Mouse (Mus musculus): Measurements from ENCODE around the gene Tmigd3. TPM values are rescaled to one million over a fixed set of nuclear protein-coding genes. Genes with fewer than 3 reads are reported as not detected.
"Not testable (repeated sequence)": the region's sequence is repeated elsewhere in the genome, so short reads cannot be mapped to it uniquely, and the experiment has no call there.

Gene Tmigd3
- polyA plus RNA-seq, 1 experiment from 2014 or later: not detected

GRCm38 (mm10) chr3:105910519-105911190 is 40.0 kb downstream of the Tmigd3 start:
- H3K9ac ChIP-seq (replicated peaks): no peak overlapping the region
- ATAC-seq (ENCODE audit: low FRiP score, low read depth): no peak
- H3K27ac ChIP-seq (replicated peaks): no peak overlapping the region
- WGBS: 84% methylated on average over 11 of the region's 11 CpGs
- H3K9me3 ChIP-seq: no peaks in the 10 kb centered on the region
- H3K4me3 ChIP-seq: no peak overlapping the region
- no peak overlapping the region for H3K4me2 ChIP-seq (replicated peaks)
- no peaks in the 10 kb centered on the region for H3K36me3 ChIP-seq
- H3K27me3 ChIP-seq: no peaks in the 10 kb centered on the region
- H3K4me1 ChIP-seq: no peaks in the 10 kb centered on the region

DNA sequence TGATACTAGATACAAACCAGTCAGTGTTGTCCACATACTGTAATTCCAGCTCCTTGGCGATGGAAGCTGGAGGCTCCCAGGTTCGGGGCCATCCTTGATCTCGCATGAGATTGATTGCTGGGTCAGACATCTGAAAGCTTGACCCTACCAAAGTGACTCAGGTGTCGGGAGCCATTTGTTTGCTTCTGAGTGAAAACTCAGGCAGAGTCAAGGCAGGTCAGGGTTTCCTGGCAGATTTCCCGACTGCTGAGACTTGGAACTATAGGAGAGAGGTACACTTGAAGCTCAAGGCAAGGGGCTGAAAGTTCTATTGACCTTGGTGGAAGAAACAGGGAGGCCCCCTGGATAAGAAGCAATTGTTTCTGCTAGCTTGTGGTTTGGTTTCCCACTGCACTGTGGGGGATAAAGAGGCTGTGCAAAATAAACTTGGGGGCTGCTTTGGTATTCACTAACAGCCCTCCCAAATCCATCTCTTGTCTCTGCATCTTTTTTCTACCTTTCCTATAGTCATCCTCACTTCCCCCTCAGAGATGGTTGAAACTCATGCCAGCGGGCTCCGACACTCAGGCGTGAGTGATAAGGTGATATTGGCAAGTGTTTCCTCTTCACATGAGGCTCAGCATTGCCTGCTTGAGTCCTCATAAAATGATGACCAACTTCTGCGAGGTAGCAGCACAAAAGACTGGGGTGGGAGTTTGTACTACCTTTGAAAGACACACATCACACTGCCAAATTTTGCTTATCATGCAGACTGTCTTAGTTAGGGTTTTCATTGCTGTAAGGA is 41.6 kb downstream of the Tmigd3 start:
- Histone ChIP-seq H3K36me3 (no peaks in the 10 kb centered on the region), H3K4me3 (no peak overlapping the region), H3K9ac (replicated peaks) (no peak overlapping the region), H3K27me3 (no peaks in the 10 kb centered on the region), H3K27ac (replicated peaks) (no peak overlapping the region), H3K9me3 (no peaks in the 10 kb centered on the region), H3K4me1 (no peaks in the 10 kb centered on the region), H3K4me2 (replicated peaks) (no peak overlapping the region)
- 86% methylated on average over 9 of the region's 9 CpGs for WGBS
- ATAC-seq (ENCODE audit: low FRiP score, low read depth): no peak

DNA sequence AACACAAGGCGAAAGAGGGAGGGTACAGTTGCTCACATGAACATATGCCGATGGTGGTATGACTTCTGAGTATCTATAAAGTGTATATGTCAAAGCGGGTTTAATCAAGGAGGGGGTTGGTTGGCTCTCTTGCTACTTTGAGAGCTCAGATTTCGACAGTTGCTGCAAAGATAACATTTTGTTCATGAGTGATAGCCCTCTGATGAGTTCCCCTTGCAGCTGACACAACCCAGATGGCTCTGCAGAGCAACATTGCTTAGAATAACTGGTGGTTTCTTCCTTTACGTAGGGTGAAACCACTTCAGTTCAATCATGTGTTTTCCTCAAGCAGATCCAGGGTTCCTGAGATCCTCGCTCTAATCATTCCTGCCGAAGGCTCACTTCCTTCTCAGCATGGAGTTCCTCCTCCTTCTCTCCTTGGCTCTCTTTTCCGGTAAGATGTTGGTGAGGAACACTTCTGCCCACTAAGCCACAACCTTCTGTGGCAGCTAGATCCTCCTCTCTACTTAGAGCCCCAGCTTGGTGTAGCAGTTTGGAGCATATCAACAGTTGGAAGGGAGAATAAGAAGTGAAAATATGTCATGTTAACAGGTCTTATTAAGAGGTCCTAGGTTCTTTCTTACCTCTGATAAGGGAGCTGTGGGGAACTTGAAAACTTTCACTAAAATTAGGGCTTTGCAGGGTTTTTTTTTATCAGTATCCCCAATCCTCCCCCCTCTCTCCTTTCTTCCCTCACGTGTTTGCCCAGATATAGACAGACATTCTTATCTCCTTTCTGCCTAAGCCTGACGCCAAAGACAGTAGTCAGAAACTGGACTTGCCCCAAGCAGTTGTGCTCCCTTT is 43.4 kb downstream of the Tmigd3 start:
- no peak overlapping the region for H3K4me3 ChIP-seq
- H3K27ac ChIP-seq (replicated peaks): no peak overlapping the region
- 76% methylated on average over 10 of the region's 10 CpGs for WGBS
- no peak overlapping the region for H3K9ac ChIP-seq (replicated peaks)
- no peak overlapping the region for H3K4me2 ChIP-seq (replicated peaks)
- no peaks in the 10 kb centered on the region for H3K27me3 ChIP-seq
- H3K4me1 ChIP-seq: no peaks in the 10 kb centered on the region
- no peak for ATAC-seq (ENCODE audit: low FRiP score, low read depth)
- H3K9me3 ChIP-seq: no peaks in the 10 kb centered on the region
- H3K36me3 ChIP-seq: no peaks in the 10 kb centered on the region

- Histone ChIP-seq H3K27me3 (no peaks in the 10 kb centered on the region), H3K4me2 (replicated peaks) (no peak overlapping the region), H3K9me3 (no peaks in the 10 kb centered on the region), H3K9ac (replicated peaks) (no peak overlapping the region), H3K36me3 (no peaks in the 10 kb centered on the region), H3K4me3 (no peak overlapping the region), H3K27ac (replicated peaks) (no peak overlapping the region), H3K4me1 (no peaks in the 10 kb centered on the region)
- no peak for ATAC-seq (ENCODE audit: low FRiP score, low read depth)
- whole genome bisulfite sequencing: 46% methylated on average over 1 of the region's 1 CpGs
Measured at GRCm38 (mm10) chr3:105915281-105915680, 44.6 kb downstream of the Tmigd3 start.

GRCm38 (mm10) chr3:105916455-105916854 is 45.8 kb downstream of the Tmigd3 start:
- not testable (repeated sequence) for H3K36me3 ChIP-seq; H3K9ac ChIP-seq (replicated peaks); H3K9me3 ChIP-seq; H3K4me3 ChIP-seq; H3K4me2 ChIP-seq (replicated peaks); H3K27me3 ChIP-seq; H3K27ac ChIP-seq (replicated peaks); H3K4me1 ChIP-seq; ATAC-seq (ENCODE audit: low FRiP score, low read depth)

DNA sequence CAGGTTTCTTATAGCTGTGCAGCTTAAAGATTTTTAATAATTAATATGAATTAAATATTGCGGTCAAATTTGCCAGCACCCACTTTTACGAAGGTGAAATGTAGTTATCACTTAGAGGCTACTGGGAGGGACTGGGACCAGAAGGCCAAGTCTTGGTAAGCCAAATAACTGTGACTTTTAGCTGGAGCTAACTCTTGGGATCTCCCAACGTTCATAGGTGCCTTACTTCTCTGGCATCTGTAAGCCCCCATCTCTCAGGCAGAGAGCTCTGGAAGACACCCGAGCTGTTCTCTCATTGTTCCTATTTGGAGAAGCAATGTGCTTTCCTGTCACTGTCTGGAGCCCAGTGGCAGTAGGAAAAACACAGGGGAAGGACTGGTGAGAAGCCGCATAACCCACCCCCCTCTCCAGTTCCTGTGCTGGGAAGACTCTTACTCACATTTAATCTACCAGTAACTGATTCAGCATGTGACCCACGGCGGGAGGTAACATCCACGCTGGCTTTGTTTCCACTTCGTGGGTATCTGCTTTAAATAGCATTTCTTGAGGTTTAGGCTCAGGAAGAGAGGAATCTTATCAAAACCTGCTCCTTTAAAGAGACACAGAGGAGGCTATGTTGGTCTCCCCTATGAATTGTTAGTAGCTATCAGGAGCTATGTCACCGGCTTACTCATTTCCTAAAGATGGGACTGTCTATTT is 47.1 kb downstream of the Tmigd3 start:
- Histone ChIP-seq H3K4me2 (replicated peaks) (no peak overlapping the region), H3K9ac (replicated peaks) (no peak overlapping the region), H3K36me3 (no peaks in the 10 kb centered on the region), H3K4me3 (no peak overlapping the region), H3K4me1 (no peaks in the 10 kb centered on the region), H3K27ac (replicated peaks) (no peak overlapping the region), H3K9me3 (no peaks in the 10 kb centered on the region), H3K27me3 (no peaks in the 10 kb centered on the region)
- ATAC-seq (ENCODE audit: low FRiP score, low read depth): no peak
- 60% methylated on average over 10 of the region's 10 CpGs for WGBS

DNA sequence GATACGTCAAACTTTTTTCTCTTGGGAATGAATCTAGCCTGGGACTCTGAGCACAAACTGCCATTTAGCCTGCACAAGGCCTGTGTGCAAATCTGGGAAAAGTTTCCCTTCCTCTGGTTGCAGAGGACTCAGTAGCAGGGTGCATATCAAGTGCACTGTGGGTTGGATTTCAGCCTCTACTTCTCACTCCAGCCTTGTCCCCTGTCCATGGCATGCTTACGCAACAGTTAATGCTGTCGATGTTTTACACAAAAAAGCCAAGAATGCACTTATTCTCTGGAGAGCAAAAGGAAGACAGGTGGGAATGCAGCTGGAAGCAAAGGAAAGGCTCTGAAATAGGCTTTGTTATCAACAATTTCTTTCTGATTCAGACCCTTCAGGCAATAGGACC is 47.6 kb downstream of the Tmigd3 start:
- H3K27me3 ChIP-seq: no peaks in the 10 kb centered on the region
- no peak for ATAC-seq (ENCODE audit: low FRiP score, low read depth)
- no peaks in the 10 kb centered on the region for H3K4me1 ChIP-seq
- no peak overlapping the region for H3K9ac ChIP-seq (replicated peaks)
- H3K4me3 ChIP-seq: no peak overlapping the region
- no peaks in the 10 kb centered on the region for H3K9me3 ChIP-seq
- H3K4me2 ChIP-seq (replicated peaks): no peak overlapping the region
- WGBS: 76% methylated on average over 3 of the region's 3 CpGs
- H3K27ac ChIP-seq (replicated peaks): no peak overlapping the region
- H3K36me3 ChIP-seq: no peaks in the 10 kb centered on the region

DNA sequence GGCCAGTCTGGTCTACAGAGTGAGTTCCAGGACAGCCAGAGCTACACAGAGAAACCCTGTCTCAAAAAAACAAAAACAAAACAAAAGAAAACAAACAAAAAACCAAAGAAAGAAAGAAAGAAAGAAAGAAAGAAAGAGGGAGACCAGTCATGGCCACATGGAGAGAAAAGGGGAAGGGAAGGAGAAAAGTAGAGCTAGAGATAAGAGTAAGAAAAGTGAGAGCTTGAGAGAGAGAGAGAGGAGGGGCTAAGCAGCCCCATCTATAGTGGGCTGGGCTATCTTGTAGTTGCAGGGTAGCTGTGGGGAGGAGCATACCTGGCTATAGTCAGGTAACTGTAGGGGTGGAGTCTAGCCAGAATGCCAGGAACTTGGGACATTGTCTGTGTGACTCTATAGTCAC is 50.0 kb downstream of the Tmigd3 start:
- not testable (repeated sequence) for H3K27ac ChIP-seq (replicated peaks); H3K27me3 ChIP-seq; H3K4me3 ChIP-seq; H3K9ac ChIP-seq (replicated peaks); ATAC-seq (ENCODE audit: low FRiP score, low read depth); H3K4me1 ChIP-seq; H3K4me2 ChIP-seq (replicated peaks); H3K36me3 ChIP-seq; H3K9me3 ChIP-seq

DNA sequence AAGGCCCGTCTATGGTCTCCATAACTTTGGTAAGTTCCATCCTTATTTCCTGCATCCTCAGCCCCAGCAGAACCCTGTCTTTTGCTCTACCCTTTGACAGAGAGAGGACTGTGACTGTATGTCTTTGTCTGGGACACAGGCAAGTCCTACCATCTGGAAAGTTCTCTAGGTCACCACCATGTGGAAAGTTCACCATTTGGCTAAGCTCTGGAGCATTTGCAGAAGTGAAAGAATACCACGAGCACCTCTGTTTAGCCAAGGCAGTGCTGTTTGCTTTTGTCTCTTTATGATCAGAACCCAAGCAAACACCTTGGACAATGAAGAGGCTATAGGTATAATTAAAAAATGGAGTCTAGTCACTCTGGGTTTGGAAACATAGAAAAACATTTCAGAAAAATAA is 51.3 kb downstream of the Tmigd3 start:
- no peak overlapping the region for H3K27ac ChIP-seq (replicated peaks)
- H3K9ac ChIP-seq (replicated peaks): no peak overlapping the region
- H3K9me3 ChIP-seq: no peaks in the 10 kb centered on the region
- no peaks in the 10 kb centered on the region for H3K4me1 ChIP-seq
- no peaks in the 10 kb centered on the region for H3K27me3 ChIP-seq
- 79% methylated on average over 2 of the region's 2 CpGs for WGBS
- H3K4me2 ChIP-seq (replicated peaks): no peak overlapping the region
- H3K4me3 ChIP-seq: no peak overlapping the region
- no peak for ATAC-seq (ENCODE audit: low FRiP score, low read depth)
- no peaks in the 10 kb centered on the region for H3K36me3 ChIP-seq

DNA sequence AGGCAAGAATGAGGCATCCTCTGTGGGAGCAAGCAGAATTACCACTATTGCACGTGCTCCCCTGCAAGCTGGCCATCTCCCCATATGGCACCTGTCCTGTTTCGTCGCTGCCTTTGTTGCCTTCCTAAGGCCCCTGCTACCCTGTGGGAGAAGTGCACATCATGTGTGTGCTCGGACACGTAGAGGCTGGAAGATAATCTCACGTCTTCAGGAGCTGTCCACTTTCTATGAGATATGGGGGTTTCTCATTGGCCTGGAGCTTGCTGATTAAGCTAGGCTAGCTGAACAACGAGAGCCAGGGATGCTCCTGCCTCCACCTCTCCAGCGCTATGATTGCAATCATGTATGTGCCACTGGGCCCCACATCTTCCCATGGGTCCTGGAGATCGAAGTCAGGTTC is 53.9 kb downstream of the Tmigd3 start:
- Histone ChIP-seq H3K27ac (replicated peaks) (no peak overlapping the region), H3K9ac (replicated peaks) (no peak overlapping the region), H3K4me1 (no peaks in the 10 kb centered on the region), H3K4me3 (no peak overlapping the region), H3K9me3 (no peaks in the 10 kb centered on the region), H3K36me3 (no peaks in the 10 kb centered on the region), H3K4me2 (replicated peaks) (no peak overlapping the region), H3K27me3 (no peaks in the 10 kb centered on the region)
- no peak for ATAC-seq (ENCODE audit: low FRiP score, low read depth)
- 86% methylated on average over 9 of the region's 9 CpGs for WGBS

GRCm38 (mm10) chr3:105927561-105928194 is 57.0 kb downstream of the Tmigd3 start:
- Histone ChIP-seq H3K9me3 (no peaks in the 10 kb centered on the region), H3K4me3 (no peak overlapping the region), H3K27me3 (no peaks in the 10 kb centered on the region), H3K4me1 (no peaks in the 10 kb centered on the region), H3K27ac (replicated peaks) (no peak overlapping the region), H3K9ac (replicated peaks) (no peak overlapping the region), H3K36me3 (no peaks in the 10 kb centered on the region), H3K4me2 (replicated peaks) (no peak overlapping the region)
- no peak for ATAC-seq (ENCODE audit: low FRiP score, low read depth)
- WGBS: 88% methylated on average over 7 of the region's 7 CpGs
